Mouse (Mus musculus) cerebellum, adult 18-20 months (tissue): ENCODE data around the gene Ap2s1.

Experiments used
- DNase-seq, 2 experiments: peaks; one replicate each; pipeline ENCODE4 v3.0.0; 2021

Ap2s1 gene

DNA sequence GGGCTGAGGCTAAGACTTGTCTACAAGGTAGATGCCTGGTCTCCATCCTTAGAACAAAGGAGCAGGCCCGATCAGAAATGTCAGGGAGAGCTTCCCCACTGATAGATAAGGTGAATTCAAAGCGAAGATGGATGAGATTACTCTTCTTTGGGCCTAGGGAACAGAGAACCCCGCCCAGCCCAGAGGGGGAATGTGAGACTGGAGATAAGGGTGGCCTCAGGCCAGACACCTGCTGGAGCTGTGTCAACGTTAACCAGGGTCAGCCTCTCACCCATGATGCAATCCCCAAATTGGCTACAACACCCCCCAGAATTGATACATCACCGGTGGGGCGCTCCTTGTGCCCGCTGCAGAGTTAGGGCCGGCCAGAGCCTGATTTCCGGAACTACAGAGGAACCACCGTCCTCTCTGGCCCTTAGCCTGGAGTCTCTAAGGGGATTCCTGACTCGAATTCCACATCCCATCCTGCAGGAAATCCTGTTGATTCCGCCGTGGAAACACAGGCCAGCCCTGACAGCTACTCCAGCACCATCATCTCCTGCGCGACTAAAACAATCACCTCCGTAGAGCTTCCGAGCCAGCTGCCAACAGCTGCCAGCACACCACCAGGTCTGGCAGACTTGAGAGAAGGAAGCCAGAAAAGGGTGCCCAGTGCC, 17.3 kb downstream of the Ap2s1 start:
- no peak for DNase-seq

- DNase-seq, result no peak
Observed at GRCm38 (mm10) chr7:16758872-16759574, 20.8 kb downstream of the Ap2s1 start.

DNA sequence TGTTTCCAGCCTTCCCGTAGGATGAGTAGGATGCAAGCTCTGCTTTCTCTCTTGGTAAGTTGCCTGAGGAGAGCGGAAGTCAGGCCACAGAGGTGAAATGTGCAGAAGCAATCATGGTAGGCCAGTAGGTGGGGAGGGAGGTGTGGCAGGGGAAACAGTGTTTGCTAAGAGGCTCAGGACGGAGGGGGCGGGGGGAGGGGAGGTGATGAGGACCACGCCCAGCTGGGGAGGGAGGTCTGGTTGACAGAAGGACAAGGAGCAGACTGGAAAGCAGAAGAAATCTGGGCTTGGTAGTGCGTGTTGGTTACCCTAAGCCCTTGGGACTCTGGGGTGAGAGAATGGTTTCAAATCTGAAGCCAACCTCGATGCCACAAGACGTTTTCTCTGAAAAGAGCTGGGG, 22.1 kb downstream of the Ap2s1 start:
- no peak for DNase-seq

DNA sequence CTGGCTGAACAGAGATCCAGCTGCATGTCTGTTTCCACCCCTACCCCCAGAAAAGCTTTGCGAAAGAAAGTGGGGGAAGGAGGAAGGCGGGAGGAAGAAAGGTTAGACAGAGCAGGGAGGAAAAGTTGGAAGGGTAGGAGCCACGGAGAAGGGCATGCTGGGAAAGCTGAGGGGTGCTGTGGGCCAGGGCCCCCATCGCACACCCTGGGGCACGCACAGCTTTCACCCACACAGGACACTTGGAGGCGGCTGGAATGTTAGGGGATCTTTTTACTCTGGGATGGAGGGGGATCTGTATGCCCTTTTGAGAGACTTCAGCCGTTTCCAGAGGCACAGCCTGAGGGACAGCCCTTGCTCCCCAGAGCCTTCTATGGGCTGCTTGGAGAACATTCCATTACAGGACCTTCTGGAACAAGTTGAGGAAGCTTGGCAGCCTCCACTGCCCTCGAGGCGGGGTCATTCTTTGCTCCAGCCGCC, 22.8 kb downstream of the Ap2s1 start:
- DNase-seq, result no peak

- DNase-seq, result no peak
Observed at GRCm38 (mm10) chr7:16761630-16762029, 23.4 kb downstream of the Ap2s1 start.

DNA sequence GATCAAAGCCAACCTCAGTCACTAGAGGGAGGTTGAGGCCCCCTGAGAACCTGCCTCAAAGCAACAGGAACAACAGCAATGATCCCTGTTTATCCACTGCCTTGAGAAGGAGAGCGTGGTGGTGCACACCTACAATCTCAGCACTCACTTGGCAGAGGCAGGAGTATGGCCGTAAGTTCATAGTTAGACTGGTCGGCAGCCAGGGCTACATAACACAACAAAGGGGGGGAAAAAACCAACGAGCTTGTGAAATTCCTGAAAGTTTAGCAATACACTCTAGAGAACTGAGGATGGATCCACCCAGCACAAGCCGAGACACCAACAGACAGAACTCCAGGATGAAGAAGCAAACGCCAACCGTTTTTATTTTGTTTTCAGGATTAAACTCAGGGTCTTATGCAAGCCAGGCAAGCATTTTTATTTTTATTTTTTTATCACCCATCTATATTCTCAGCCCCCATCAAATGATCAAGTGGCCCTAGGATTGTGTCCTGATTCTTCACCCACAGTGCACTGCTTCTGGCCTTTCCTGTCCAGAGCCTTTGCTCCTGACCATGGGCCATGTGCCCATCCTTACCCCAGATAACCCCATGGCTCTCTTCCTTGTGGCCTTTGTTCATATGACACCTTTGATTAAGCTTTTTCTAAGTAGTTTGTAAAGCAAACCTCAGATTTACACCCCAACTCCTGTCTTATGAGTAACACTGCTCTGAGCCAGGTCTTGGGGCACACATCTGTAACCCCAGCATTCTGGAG, 25.4 kb downstream of the Ap2s1 start:
- no peak for DNase-seq

GRCm38 (mm10) chr7:16766443-16766842, 28.2 kb downstream of the Ap2s1 start:
- no peak for DNase-seq

DNA sequence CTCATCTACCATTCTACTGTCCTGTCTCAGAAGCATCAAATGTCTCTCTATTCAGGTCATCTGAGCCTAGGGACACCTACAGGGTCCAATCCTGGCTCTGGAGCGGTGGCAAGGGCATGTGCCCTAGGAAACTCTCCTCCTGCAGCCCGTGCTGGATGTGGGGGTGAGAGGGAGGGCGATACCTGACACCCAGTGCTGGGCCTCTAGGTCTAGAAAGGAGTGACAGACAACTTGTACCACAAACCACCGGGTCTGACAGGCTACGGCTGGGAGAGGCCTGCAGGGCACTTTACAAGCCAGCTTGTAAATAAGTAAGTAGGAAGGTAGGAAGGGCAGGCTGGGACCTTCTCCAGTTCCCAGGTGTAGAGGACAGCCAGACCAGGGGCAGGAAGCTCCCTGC, 37.7 kb downstream of the Ap2s1 start:
- DNase-seq, result no peak

DNA sequence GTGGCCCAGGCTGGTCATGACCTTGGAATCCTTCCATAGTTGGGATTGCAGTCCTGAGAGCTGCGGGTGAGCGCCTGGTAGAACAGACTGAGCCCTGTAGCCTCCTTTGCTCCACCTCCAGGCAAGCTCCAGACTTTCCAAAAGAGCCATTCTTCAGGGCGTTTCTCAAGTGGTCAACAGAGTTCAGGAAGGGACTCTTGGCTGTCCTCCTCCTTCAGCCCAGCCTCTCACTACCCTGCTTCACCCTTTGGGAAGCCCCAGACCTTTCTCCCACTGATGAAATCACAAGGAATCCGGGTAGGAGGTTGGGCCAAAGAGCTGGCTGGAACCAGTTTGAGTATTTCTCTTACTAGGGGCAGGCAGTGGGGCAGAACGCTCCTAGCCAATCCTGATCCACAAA, 41.9 kb downstream of the Ap2s1 start:
- DNase-seq, result no peak

DNA sequence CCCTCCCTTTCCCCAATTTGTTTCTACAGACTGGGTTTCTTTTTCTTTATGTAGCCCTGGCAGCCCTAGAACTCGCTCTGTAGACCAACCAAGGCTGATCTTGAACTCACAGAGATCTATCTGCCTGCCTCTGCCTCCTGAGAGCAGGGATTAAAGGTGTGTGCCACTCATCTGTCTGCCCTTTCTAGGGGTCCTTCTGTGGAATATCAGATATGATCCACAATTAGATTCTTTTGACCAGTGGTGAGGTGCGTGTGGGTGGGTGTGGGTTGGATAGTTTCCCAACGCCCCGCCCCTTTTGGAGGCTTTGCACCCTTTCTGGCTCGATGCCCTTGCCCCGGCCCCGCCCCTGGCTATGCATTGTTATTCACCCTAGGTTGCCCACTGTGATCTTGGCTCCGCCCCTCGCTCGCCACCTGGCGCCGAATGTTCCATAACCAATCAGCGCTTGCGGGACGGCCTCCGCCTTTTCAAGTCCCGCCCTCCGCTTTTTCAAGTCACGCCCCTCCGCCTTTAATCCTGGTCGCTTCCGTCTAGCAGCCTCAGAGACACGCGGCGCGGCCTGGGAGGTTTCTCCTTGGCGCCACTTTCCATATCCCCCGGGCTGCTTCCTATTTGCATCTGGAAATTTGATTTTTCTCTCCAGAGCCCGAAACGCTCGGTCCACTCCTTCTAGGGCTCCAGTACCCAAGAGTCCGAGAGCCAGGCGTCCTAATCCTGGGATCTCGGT, 42.8 kb downstream of the Ap2s1 start, which contains the start of gene Slc1a5:
Gene Slc1a5, plus strand, starts transcription at position 516 of the 730 bp plus-strand sequence.
- DNase-seq, result peak; percentile 40 to 49

DNA sequence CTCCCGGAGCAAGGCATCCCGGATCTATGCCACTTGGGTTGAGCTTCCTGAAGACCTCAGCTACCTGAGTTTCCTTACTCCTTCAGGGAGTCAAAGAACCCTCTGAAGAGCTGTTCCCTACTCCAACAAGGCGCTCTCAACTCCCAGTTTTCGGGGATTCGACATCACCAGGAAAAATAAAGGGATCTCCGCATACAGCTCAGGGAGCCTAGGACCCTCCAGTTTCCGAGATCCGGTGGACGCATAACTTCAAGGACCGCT, 43.3 kb downstream of the Ap2s1 start:
- DNase-seq, result no peak

DNA sequence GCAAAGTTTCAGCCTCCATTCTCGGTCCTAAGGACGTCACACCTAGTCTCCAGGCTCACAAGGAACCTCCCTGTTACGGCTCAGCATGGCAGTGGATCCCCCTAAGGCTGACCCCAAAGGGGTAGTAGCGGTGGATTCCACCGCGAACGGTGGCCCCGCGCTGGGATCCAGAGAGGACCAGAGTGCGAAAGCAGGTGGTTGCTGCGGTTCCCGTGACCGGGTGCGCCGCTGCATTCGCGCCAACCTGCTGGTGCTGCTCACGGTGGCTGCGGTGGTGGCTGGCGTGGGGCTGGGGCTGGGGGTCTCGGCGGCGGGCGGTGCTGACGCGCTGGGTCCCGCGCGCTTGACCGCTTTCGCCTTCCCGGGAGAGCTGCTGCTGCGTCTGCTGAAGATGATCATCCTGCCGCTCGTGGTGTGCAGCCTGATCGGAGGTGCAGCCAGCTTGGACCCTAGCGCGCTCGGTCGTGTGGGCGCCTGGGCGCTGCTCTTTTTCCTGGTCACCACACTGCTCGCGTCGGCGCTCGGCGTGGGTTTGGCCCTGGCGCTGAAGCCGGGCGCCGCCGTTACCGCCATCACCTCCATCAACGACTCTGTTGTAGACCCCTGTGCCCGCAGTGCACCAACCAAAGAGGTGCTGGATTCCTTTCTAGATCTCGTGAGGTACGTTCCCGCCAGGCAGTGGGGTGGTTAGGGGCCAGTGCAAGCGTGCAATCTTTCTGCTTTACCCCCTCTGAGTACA, 43.8 kb downstream of the Ap2s1 start:
- DNase-seq, result no peak

DNA sequence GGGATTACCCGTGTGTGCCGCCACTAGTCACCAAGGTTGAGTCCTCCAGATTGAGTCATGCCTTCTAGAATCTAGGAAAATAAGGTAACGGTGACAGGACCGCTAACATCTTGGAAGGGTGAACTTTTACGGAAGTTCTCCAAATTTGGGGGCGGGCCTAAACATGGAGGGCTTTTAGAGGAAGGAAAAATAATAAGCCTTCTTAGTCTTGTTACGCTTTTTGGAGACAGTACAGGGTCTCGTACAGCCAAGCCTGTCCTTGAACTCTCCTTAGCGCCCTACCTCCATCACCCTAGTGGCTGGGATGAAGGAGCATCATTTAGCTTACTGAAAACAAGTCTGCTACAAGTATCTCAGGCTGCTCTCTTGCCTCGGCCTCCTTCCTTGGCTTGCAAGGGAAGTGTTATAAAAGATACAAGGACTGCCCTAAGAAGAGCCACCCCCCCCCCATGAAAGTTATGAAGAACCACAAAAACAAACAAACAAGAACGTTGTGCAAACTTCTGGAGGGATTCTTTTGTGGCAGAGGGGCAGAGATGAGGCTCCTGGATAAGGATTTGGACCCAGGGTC, 44.4 kb downstream of the Ap2s1 start:
- DNase-seq, result no peak

- DNase-seq, result no peak
Observed at GRCm38 (mm10) chr7:16783224-16783688, 45.0 kb downstream of the Ap2s1 start.

- DNase-seq, result no peak
Observed at GRCm38 (mm10) chr7:16783758-16784415, 45.7 kb downstream of the Ap2s1 start.

- no peak for DNase-seq
Observed at GRCm38 (mm10) chr7:16784498-16784976, 46.3 kb downstream of the Ap2s1 start.

DNA sequence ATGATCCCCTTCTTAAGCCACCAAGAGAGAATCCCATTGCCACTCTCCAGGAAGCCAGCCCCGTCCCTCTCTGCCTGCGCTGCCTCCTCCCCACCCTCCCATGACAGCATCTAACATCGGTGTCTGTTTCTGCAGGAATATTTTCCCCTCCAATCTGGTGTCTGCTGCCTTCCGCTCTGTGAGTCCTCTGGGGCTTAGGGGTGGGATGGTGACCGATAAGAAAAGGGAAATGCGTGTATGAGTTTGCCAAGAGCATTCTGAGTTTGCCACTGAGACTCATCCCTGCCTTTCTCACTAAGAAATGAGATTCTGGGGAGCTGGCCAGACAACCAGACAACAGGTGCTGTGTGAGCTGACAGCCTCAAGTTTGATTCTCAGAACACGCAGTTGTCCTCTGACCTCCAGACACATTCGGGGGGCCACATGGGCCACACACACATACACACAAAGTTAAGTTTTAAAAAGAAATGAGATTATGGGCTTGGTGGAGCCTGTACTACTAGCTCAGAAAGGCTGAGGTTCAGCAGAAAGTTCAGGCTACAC, 47.4 kb downstream of the Ap2s1 start:
- no peak for DNase-seq

DNA sequence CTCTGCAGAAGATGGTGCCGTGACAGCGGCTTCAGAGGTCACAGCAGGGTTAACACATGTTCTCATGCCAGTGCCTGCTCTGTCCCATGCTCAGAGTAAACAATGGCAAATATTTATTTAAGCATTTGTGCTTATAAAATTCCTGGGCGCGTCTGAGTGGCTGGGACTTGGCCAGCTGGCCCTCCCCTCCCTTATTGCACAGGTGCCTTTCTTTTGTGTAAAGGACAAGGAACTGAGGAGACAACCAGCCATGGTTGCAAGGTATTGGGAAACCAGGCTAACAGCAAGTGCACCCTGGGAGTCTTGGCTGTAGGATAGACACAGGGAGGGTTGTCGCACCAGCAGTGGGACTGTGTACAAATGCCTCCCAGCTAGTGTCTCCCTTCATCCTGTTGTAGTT, 54.1 kb downstream of the Ap2s1 start:
- DNase-seq, result no peak

DNA sequence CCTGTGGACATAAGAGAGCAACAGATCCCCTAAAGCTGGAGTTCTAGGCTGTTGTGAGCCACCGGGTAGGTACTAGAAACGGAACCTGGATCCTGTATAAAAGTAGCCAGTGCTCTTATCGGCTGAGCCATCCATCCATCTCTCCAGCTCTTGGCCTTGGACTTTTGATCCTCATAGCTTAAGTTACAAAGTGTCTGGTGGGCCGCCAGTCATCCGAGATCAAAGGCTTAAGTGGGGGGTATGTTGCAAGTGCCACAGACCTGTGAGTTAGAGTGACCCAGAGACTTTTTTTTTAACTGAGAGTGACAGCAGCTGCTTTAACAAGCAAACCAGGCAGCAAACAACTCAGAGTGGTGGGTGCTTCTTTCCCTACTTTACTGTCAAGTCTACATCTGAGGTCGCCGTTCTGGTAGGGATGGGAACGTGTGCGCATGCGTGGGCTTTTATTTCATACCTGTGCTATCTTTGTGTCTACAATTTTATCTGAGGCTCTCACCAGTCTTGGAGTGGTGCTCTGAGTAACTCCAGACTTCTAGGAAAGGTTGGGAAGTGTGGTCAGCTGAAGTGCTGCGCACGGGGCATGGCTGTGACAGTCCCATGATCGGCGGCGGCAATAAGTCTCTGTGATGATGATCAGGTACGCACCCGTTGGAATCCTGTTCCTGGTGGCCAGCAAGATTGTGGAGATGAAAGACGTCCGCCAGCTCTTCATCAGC, 55.0 kb downstream of the Ap2s1 start:
- DNase-seq, result no peak

GRCm38 (mm10) chr7:16794886-16795285, 56.7 kb downstream of the Ap2s1 start:
- DNase-seq, result no peak
